Mouse (Mus musculus) Patski (cell line): Measurements from ENCODE around the gene Ip6k2. TPM values are rescaled to one million over a fixed set of nuclear protein-coding genes. Genes with fewer than 3 reads are reported as not detected.
A peak's percentile ranks its signal among the peaks of the same experiment; 100 is the strongest.

Experiments
- ATAC-seq: fragments of 100-300 bp; one replicate; pipeline ENCODE4 v1.8.0; 2021
- CTCF ChIA-PET: fragments of 350-600 bp; sonication (Branson Sonifier 250); formaldehyde crosslinking; loops from one replicate; lab custom pipeline; 2022; ENCODE audit warnings: inconsistent platforms; lab: Charles Lee
- POLR2A ChIA-PET: fragments of 350-600 bp; sonication (Branson Sonifier 250); formaldehyde crosslinking; loops from one replicate; lab custom pipeline; 2022; ENCODE audit warnings: antibody characterized with exemption, inconsistent platforms; lab: Charles Lee
- DNase-seq: peaks from one replicate; pipeline ENCODE4 v3.0.0-alpha.2; 2011; ENCODE audit warnings: low read depth, low spot score
- H3K27me3 ChIP-seq: fragments of 371-371 bp; one replicate; pipeline ENCODE4 v1.5.1; 2021
- CTCF ChIP-seq: fragments of 100-300 bp; IDR thresholded peaks from one replicate; pipeline ENCODE4 v1.5.1; 2021
- in situ Hi-C: fragments of 300-500 bp; cut with MboI; formaldehyde crosslinking; loops from 3 replicates; pipeline ENCODE4 v1.11.1; 2018; ENCODE audit warnings: low pct_unique_long_range_greater_than_20kb, mixed read lengths
- polyA plus RNA-seq: library from polyadenylated mRNA; unstranded; gene quantifications from one replicate; pipeline ENCODE4 v1.2.3, GENCODE M21; 2021

Ip6k2 gene
- polyA plus RNA-seq, 1 experiment from 2014 or later, result 89.9 TPM

DNA sequence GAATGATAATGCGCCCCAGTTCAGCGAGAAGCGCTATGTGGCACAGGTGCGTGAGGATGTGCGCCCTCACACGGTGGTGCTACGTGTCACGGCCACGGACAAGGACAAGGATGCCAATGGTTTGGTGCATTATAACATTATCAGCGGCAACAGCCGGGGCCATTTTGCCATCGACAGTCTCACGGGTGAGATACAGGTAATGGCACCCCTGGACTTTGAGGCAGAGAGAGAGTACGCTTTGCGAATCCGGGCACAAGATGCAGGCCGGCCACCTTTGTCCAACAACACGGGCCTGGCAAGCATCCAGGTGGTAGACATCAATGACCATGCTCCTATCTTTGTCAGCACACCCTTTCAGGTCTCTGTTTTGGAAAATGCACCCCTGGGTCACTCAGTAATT lies 44.3 kb downstream of the Ip6k2 start:
- POLR2A ChIA-PET, result no interaction called here
- ATAC-seq (no peak), DNase-seq (no peak)
- peaks cover 72% of the 10 kb centered on the region for H3K27me3 ChIP-seq
- CTCF ChIA-PET, result no interaction called here
- in situ Hi-C loops, result no loop called here
- no peak for TF ChIP-seq CTCF

DNA sequence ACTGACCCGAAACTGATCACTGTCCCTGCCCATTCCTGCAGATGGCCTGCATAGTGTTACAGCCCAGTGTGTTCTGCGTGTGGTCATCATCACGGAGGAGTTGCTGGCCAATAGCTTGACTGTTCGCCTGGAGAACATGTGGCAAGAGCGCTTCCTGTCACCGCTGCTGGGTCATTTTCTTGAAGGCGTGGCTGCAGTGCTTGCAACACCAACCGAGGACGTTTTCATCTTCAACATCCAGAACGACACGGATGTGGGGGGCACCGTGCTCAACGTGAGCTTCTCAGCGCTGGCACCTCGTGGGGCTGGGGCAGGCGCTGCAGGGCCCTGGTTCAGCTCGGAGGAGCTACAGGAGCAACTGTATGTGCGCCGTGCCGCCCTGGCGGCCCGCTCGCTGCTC lies 48.0 kb downstream of the Ip6k2 start:
- ATAC-seq, result no peak
- in situ Hi-C loops, result no loop called here
- no peak for TF ChIP-seq CTCF
- CTCF ChIA-PET, result no interaction called here
- peaks cover 60% of the 10 kb centered on the region for H3K27me3 ChIP-seq
- POLR2A ChIA-PET, result no interaction called here
- DNase-seq, result no peak

DNA sequence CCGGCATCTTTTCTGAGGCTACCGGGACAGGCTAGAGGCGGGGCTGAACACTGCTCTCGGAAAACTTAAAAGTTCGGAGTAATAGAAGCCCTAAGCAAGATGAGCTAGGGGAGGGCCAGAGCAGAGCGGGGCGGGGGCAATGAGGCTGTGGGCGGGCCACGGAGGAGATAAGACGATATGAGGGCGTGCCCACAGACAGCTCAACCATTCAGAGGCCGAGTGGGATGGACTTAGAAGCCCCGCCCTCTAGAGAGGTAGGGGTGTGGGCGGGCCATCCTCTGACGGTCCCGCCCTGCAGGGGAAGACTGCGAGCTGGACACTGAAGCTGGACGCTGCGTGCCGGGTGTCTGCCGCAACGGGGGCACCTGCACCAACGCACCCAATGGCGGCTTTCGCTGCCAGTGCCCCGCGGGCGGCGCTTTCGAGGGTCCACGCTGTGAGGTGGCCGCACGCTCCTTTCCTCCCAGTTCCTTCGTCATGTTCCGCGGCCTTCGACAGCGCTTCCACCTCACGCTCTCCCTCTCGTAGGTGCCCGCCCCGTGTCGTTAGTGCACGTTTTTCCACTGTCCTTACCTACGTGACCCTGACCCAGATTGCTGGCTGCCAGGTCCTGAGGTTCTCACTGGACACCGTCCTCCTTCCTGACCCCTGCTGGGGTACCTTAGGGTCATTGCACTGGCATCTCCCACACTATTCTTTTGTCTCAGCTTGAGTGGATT lies 49.0 kb downstream of the Ip6k2 start:
- TF ChIP-seq CTCF, result no peak
- in situ Hi-C loops, result no loop called here
- ChIA-PET POLR2A (no interaction called here), CTCF (interaction anchor here (0.9 to 1.2 kb wide), 2 partner anchors 24 to 61 kb away, joined by 3 read pairs; no protein-coding TSS in a partner anchor)
- DNase-seq (peak; percentile 58), ATAC-seq (peak; percentile 94)
- peaks cover 58% of the 10 kb centered on the region for H3K27me3 ChIP-seq

DNA sequence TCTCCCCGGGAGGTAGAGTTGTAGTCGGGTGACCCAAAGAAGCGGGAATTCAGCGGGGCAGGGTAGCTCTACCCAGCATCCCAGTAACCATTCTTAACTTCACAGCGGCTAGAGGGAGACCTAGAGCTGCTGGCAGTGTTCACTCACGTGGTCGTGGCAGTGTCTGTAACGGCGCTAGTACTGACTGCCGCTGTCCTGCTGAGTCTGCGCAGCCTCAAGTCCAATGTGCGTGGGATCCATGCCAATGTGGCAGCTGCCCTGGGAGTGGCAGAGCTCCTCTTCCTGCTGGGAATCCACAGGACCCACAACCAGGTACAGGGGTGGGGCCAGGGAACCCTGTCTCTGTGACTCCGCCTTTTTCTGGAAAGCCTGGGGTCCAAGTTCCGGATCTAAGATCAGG lies 59.4 kb downstream of the Ip6k2 start:
- TF ChIP-seq CTCF, result no peak
- in situ Hi-C loops, result no loop called here

DNA sequence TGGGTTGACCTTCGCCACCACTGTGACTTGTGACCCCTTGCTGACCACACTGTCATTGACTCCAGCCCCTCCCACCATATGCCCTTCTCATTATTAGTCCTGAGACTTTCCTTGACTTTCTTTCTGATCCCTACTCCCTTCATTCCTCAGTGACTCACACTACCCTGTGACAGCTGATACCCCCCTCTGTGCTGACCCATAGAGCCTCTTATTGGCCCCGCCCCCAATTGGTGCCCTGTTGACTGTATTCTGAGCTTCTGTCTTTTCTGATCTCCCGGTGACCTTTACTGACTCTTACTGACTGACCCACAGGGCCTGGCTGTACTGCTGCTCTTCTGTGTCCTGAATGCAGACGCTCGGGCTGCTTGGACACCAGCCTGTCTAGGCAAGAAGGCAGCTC lies 61.8 kb downstream of the Ip6k2 start:
- peaks cover 25% of the 10 kb centered on the region for H3K27me3 ChIP-seq
- in situ Hi-C loops, result no loop called here
- no peak for ATAC-seq
- ChIA-PET POLR2A (no interaction called here), CTCF (no interaction called here)
- no peak for DNase-seq
- TF ChIP-seq CTCF, result no peak

More for the DNA sequence above, 59.4 kb downstream of the Ip6k2 start:
- H3K27me3 ChIP-seq, result peaks cover 32% of the 10 kb centered on the region
- no peak for ATAC-seq
- DNase-seq, result no peak
- POLR2A ChIA-PET, result interaction anchor here (0.6 kb wide), 1 partner anchor 103 kb away, joined by 4 read pairs; no protein-coding TSS in a partner anchor
- CTCF ChIA-PET, result no interaction called here

DNA sequence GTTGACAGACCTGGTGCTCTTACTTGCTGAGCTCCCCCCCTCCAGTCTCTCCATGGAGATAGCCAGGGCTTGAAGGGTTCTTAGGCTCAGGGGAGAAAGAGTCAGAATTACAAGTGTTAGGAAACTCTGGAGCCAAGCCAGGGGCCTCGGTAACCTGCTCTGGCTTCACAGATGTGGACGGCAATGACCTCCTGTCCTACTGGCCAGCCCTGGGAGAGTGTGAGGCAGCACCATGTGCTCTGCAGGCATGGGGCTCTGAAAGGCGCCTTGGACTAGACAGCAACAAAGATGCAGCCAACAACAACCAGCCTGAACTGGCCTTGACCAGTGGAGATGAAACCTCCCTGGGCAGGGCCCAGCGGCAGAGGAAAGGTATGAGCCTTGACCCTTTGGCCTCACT lies 63.8 kb downstream of the Ip6k2 start:
- CTCF ChIA-PET, result interaction anchor here (1.3 kb wide), 1 partner anchor 82 kb away, joined by 3 read pairs; no protein-coding TSS in a partner anchor
- no peak for DNase-seq
- no peak for TF ChIP-seq CTCF
- in situ Hi-C loops, result no loop called here
- no peak for ATAC-seq
- peaks cover 8% of the 10 kb centered on the region for H3K27me3 ChIP-seq
- POLR2A ChIA-PET, result no interaction called here

DNA sequence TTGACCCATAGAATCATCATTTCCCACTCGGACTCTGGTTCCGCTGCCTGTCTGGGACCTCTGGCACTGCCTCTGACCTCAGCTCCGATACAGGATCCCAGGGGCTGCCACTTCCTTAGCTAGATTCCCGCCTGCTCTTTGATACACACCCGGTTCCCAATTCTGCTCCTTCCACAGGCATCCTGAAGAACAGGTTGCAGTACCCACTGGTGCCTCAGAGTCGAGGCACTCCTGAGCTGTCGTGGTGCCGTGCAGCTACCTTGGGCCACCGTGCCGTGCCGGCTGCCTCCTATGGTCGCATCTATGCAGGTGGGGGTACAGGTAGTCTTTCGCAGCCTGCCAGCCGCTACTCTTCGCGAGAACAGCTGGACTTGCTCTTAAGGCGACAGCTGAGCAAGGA lies 64.8 kb downstream of the Ip6k2 start:
- DNase-seq (no peak), ATAC-seq (no peak)
- TF ChIP-seq CTCF, result no peak
- no peaks in the 10 kb centered on the region for H3K27me3 ChIP-seq
- ChIA-PET CTCF (no interaction called here), POLR2A (interaction anchor here (0.5 kb wide), 1 partner anchor 70 kb away, joined by 4 read pairs; no protein-coding TSS in a partner anchor)
- in situ Hi-C loops, result no loop called here

DNA sequence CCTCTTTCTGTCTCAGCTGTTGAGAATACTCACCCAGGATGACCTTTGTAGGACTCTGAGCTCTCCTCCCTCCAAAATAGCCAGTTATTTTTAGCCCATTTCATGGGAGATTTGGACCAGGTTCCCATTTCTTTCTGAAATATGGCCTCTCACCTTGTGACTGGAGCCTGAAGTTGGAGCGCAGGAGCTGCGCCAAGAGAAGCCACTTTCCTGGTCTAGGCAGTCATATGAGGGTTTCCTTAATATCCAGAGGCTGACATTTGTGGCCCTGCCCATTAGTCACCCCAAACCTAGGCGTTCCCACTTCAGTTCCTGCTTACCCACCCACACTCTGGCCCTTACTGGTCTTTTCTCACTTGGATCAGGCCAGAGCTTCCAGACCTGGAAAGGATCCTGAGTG lies 69.4 kb downstream of the Ip6k2 start, which contains the start of gene Slc26a6:
Gene Slc26a6 (plus strand): TSS at position 308 of the 400 bp plus-strand sequence.
- DNase-seq (no peak), ATAC-seq (no peak)
- POLR2A ChIA-PET, result interaction anchor here (0.7 to 0.8 kb wide), 2 partner anchors 66 to 70 kb away, joined by 4 to 6 read pairs; no protein-coding TSS in a partner anchor
- in situ Hi-C loops, result no loop called here
- CTCF ChIA-PET, result no interaction called here
- no peak for TF ChIP-seq CTCF
- no peaks in the 10 kb centered on the region for H3K27me3 ChIP-seq

DNA sequence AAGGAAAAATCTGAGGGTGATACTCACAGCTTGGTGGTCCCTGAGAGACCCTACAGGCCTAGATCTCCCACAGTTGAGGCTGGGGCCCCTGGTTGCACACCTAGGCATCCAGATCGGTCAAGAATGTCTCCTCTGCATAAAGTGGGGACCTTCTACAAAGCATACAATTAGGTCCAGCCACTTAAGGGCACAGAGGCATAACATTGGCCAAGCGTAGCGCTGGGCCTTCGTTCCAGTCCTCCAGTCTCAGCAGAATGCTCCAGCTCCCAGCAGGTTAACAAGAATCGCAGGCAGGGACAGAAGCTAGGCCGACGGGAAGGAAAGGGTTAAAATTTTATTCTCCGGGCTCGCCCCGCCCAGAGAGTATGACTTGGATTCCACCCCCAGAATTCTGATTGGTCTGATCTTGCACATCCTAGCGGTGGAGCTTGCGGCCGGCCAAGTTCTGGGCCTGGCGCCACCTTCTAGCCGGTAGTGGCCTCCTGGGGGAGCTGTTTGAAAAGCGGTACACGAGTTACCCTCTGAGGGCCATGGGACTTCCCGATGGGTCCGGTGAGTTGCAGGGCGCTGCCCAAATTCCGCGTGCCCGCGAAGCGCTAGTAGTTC lies 70.1 kb downstream of the Ip6k2 start:
- TF ChIP-seq CTCF, result no peak
- DNase-seq (peak; percentile 79), ATAC-seq (peak; percentile 93)
- in situ Hi-C loops, result no loop called here
- no peaks in the 10 kb centered on the region for H3K27me3 ChIP-seq
- CTCF ChIA-PET, result no interaction called here
- POLR2A ChIA-PET, result interaction anchor here (0.7 to 0.8 kb wide), 2 partner anchors 66 to 71 kb away, joined by 4 to 6 read pairs; no protein-coding TSS in a partner anchor

DNA sequence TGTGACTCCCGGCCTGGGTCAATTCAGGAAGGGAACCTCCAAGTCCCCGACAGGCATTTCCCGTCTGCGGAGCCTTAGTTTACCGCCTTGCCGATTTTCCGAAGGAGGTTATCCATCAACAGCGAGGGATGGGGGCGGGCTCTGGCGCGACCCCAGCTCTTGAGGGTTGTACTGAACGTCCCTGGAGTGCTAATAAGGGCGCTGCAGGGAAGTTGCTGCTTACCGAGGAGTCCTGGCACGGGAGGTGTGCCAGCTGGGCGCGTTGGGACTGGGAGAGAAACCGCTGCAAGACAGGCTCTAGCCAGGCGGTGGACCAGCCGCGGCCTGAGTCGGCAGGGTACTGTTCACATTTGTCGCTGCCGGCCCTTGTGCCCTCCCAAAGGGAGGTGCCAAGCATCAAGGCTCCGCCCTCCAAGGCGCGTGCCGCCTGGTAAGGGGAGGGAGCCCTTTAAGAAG lies 70.7 kb downstream of the Ip6k2 start:
- DNase-seq, result peak; percentile 48
- CTCF ChIA-PET, result no interaction called here
- ATAC-seq, result peak; percentile 96

DNA sequence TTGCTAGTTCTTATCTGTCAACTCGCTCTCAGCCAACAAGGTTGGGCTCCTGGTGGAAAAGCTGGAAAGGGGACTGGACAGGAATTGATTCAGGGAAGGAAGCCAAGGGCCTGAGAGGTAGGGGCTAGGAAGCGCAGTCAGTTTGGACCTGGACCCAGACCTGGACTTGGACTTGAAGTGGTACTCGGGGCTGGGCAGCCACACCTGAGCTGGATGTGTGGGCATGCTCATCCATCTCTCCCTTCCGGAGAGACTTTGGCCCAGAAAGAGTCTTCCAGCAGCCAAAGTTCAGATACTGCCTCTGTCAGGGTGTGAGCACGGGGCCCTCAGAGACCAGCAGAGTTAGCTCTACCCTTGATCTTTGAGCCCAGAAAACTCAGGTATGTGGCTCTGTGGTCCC lies 71.7 kb downstream of the Ip6k2 start:
- POLR2A ChIA-PET, result no interaction called here
- in situ Hi-C loops, result no loop called here
- no peak for DNase-seq
- no peaks in the 10 kb centered on the region for H3K27me3 ChIP-seq
- no peak for TF ChIP-seq CTCF
- ATAC-seq, result no peak
- CTCF ChIA-PET, result no interaction called here

More for the DNA sequence above, 70.7 kb downstream of the Ip6k2 start:
- in situ Hi-C loops, result no loop called here
- TF ChIP-seq CTCF, result no peak
- H3K27me3 ChIP-seq, result no peaks in the 10 kb centered on the region
- POLR2A ChIA-PET, result no interaction called here

Other genes starting within 250 kb of the Ip6k2 start
- 93.3 TPM for gene Impdh2, start 223.5 kb upstream of the Ip6k2 start, polyA plus RNA-seq
- gene Ndufaf3, start 216.4 kb upstream of the Ip6k2 start, polyA plus RNA-seq, result 58.4 TPM
- gene Dalrd3, start 213.9 kb upstream of the Ip6k2 start, polyA plus RNA-seq, result 153 TPM
- gene Wdr6, start 205.1 kb upstream of the Ip6k2 start, polyA plus RNA-seq, result 60.6 TPM
- 8.6 TPM for gene P4htm, start 186.1 kb upstream of the Ip6k2 start, polyA plus RNA-seq
- 43.7 TPM for gene Arih2, start 134.4 kb upstream of the Ip6k2 start, polyA plus RNA-seq
- 48.1 TPM for gene Slc25a20, start 121.7 kb upstream of the Ip6k2 start, polyA plus RNA-seq
- 30.9 TPM for gene Prkar2a, start 94.5 kb upstream of the Ip6k2 start, polyA plus RNA-seq
- gene Nckipsd, start 24.6 kb downstream of the Ip6k2 start, polyA plus RNA-seq, result 15.9 TPM
- 0.06 TPM for gene Celsr3, start 42.5 kb downstream of the Ip6k2 start, polyA plus RNA-seq
- 7.8 TPM for gene Slc26a6, start 69.5 kb downstream of the Ip6k2 start, polyA plus RNA-seq
- gene Tmem89, start 130.8 kb downstream of the Ip6k2 start, polyA plus RNA-seq, result not detected
- 440 TPM for gene Uqcrc1, start 152.8 kb downstream of the Ip6k2 start, polyA plus RNA-seq
- gene Col7a1, start 169.8 kb downstream of the Ip6k2 start, polyA plus RNA-seq, result 9.1 TPM
- 0.18 TPM for gene Ucn2, start 202.2 kb downstream of the Ip6k2 start, polyA plus RNA-seq
- gene Pfkfb4, start 208.0 kb downstream of the Ip6k2 start, polyA plus RNA-seq, result 7.2 TPM